Mouse (Mus musculus) layer of hippocampus, adult 11-12 months (tissue): ENCODE measurements around the gene Nt5e.
A peak's percentile ranks its signal among the peaks of the same experiment; 100 is the strongest.
"Not testable (repeated sequence)": the region's sequence is repeated elsewhere in the genome, so short reads cannot be mapped to it uniquely, and the experiment has no call there.

Source experiments
- DNase-seq: peaks from one replicate; pipeline ENCODE4 v3.0.0; 2022; ENCODE audit warnings: low spot score

The Nt5e gene

GRCm38 (mm10) chr9:88326930-88327901, at the start of gene Nt5e:
TSS of gene Nt5e (plus strand) at chr9:88327197.
- DNase-seq = peak; percentile 69

DNA sequence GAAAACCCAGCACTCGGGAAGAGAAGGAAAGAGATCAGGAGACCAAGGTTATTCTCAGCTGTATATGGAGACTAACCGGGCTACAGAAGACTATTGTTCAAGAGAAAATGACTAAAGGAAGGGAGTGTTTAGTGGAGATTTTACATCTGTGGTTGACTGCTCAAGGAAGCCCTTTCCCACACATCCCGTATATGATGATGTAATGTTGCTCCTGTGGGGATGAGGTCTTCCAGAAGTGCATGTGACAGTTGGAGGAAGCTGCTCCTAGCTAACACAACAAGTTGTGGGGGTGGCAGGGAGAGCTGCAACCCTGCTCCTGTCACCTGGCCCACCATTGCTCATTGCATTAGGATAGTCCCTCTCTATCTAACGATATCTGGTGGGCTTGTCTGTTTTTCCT, 49.4 kb upstream of the Nt5e start:
- DNase-seq = no peak

DNA sequence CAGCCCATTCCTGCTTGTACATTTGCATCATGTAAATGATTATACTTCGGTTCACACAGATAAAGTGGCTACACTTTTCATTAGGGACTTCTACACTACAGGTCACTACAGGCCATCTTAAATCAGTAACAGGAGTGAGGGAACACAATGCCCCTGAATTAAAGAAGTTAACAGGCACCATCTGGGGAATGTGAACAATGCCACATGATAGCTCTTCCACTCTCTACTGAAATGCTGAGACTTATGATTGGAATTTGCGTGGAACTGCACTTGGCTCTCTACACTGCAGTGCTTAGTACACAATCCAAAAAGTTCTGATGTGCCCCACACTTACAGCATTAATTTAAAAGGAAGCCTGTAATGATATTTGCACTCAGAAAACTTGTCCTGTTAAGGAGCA, 47.3 kb upstream of the Nt5e start:
- DNase-seq = no peak

GRCm38 (mm10) chr9:88289568-88290168, 37.3 kb upstream of the Nt5e start:
- DNase-seq = no peak

GRCm38 (mm10) chr9:88292836-88293370, 34.1 kb upstream of the Nt5e start:
- no peak for DNase-seq

- peak; percentile 42 for DNase-seq
These were observed 31.2 kb upstream of the Nt5e start for GRCm38 (mm10) chr9:88295798-88296197.

DNA sequence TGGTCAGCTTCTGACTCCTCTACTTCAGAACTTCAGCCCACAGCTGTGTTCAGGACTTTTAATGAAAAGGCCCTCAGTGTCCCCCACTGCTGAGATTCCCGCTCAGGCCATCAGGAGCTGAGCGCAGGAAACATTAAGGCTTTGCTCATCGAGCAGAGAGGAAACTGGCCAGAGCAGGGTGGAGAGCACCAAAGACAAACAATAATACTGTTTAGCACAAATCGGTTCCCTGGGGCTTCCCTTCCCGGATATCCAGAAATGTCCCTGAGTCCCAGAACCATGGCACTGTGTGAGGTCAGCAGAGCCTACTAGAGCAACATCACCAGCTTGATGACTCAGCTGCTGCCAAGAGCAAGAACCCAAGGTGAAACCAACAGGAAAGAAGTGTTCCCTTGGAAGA, 30.7 kb upstream of the Nt5e start:
- no peak for DNase-seq

DNA sequence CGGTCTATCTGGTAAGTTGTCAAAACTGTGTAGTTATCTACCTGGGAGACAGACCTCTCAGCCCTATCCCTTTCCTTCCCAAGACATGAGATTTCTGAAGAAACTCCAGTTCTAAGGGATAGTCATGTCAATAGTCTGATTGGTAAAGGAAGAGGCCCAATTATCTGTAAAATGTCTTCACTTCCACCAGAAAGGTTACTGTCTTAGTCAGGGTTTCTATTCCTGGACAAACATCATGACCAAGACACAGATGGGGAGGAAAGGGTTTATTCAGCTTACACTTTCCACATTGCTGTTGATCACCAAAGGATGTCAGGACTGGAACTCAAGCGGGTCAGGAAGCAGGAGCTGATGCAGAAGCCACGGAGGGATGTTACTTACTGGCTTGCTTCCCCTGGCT, 29.8 kb upstream of the Nt5e start:
- not testable (repeated sequence) for DNase-seq

DNA sequence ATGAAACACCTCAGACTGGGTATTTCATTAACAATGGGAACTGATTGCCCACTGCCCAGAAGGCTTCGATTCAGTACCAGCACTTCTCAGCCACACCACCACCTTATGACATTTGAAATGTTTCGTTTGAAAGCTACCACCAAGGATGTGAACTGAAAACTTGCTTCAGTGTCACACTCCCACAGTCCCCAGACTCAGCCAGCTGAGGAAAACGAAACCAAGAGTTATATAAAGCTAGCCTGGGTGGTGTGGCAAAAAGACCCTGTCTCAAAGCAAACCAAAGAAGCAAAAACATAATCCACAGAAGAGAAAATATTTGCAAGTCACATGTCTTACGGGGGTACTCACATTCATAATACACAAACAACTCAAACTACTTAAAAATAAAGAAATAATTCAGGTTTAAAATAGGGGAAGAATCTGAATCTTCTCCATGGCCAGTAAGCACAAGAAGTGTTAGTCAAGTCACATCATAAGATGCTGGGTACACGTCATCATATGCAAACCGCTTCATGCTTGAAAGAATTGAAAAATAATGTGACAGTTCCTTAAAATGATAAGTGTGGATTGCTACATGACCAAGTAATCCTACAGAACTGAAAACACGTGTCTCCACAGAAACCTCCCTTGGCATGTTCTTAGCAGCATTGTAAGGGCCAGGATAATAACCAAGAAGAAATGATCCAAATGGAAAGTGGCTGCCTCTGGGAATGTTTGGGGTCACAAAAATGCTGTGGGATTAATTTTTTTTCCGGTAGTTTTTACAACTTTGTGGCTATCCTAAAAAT, 28.9 kb upstream of the Nt5e start:
- no peak for DNase-seq

GRCm38 (mm10) chr9:88307019-88307618, 19.9 kb upstream of the Nt5e start:
- no peak for DNase-seq

GRCm38 (mm10) chr9:88309127-88309526, 17.9 kb upstream of the Nt5e start:
- no peak for DNase-seq

DNA sequence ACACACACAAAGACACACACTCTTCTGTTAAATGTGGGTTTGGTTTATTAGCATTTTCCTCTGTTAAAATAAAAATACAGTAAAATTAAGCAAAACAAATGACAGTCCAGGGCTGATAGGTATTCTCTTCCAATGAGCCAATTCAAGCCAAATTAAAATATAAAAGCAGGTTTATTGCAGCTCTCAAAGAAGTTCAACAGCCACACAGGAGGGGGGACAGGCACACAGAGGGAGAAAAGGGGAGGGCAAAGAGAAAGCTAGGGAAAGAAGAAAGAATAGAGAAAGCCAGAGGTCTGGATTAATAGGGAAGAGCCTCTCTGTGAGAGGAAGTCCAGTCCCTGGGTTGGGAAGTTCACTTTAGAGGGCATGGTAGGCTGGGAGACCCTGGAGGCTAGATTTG, 7.8 kb upstream of the Nt5e start:
- DNase-seq = no peak

DNA sequence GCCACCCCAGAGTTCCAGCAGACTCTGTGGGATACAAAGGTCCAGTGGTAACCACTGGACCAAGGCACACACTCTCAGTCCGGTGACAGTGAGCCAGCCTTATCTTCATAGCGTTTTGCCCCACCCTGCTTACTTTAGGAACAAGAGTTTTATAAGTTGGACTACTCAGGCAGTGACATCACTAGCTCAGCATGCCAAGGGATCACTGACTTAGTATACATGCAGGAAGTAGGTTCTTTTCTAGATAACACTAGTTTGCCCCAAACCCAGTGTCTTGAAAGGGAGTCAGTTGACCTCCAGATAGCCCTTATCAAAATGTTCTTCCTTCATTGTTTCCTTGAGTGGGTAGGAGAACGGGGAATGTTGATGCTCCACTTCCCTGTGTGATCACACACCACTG, 2.4 kb upstream of the Nt5e start:
- DNase-seq = no peak

DNA sequence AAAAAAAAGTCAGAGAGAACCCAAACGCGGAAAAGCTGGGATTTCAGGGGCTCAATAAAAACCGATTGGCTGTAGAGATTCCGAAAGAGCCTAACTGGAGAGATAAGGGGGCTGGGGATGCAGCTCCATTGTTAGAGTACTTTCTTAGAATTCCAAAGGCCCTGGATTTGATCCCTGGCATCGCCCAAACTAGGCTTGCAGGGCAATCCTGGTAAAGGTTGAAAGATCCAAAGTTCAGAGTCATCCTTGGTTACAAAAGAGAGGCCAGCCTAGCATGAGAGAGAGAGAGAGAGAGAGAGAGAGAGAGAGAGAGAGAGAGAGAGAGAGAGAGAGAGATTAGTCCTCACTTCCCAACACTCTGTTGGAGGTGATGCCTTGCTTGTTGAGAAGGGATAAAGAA, 1.7 kb downstream of the Nt5e start:
- no peak for DNase-seq

DNA sequence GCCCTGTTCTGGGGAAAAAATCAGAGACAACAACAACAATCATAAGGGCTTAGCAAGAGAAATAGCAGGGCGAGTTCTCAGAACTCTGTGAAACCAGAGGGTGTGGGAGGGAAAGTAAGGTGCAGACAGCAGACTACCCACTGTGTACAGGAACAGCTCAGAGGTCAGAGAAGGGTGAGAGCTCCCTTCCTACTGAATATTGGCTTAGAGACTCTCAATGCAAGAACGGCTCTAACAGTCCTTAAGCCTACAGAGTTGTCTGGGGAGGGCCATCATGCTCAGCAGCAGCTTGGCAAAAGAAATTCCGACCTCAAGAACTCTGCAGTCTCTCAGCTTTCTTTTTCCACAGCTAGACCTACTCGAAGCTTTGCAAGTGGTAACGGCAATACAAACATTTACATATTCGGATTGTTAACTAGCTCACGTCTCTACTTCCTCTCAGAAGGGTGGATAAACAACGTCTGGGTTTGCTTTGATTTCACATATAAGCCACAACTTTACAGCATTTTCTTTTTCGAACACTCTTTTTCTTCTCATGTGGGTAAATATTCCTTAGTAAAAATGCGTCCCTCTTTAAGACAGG, 2.3 kb downstream of the Nt5e start:
- DNase-seq = no peak

DNA sequence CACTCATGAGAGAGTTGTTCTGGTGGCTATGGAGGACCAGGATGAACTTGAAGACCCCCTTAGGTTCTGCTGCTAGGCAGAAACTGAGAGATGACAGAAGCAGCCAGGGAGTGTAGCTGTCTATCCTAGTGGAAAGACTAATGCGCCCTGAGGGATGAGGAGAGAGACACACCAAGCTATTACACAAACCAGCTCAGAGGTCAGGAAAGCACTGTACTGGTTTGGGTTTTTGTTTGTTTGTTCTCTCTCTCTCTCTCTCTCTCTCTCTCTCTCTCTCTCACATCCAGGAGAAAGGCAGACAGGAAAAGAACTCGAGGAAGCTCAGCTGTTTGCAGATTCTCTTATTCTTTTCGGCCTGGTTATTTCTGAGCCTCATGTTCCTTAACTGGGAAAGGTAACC, 3.3 kb downstream of the Nt5e start:
- DNase-seq = no peak

- no peak for DNase-seq
These were observed 5.5 kb downstream of the Nt5e start for GRCm38 (mm10) chr9:88332447-88332846.

DNA sequence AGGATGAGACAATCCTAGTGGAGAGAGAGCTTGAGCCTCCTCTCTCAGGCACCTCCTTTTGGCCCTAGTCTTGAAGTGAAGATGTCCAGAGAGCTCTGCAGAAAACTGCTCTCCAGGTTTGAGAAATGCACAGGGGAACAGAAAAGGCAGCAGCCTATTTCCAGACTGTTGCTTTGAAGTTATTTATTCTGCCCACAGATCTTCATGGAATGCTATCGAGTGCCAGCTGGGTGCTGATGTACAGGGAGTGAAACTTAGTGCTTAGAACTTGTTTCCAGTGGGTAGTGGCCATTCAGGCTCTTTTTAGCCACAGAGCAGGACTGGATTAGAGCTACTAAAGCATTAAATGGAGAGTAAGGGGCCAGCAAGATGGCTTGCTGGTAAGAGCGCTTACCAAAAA, 8.8 kb downstream of the Nt5e start:
- no peak for DNase-seq

DNA sequence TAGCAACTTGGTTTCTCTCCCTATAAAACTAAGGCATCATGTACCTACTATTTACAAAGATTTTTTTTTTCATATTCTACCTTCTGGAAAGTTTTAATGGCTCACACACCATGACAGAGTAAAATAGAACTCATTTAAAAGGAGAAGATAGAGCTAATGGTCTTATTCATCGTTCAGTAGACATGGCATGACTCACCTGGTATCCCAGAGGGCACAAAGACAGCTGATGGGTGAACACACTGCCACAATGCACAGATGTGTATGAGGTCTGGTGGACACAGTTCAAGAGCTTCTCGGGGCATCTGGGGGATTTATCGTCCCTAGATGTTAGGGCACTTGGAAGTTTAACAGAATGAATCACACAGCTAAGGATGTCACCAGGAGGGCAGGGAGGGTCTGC, 13.8 kb downstream of the Nt5e start:
- DNase-seq = no peak

DNA sequence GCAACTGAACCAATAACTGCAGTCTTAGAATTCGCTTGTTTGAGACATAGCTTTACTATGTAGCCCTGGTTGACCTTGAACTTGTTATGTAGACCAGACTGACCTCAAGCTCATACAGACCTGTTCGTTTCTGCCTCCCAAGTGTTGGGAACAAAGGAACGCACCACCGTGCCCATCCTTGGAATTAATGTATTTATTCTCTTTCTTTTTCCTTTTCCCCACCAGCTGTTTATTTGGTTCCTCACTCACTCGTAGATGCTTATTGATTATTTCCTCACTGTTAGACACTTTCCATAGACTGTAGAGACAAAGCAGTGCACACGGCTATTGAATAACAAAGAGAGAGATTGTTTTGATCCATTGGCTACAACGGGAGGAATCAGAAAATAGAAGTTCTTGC, 15.2 kb downstream of the Nt5e start:
- DNase-seq = no peak

GRCm38 (mm10) chr9:88342701-88343100, 15.7 kb downstream of the Nt5e start:
- no peak for DNase-seq

DNA sequence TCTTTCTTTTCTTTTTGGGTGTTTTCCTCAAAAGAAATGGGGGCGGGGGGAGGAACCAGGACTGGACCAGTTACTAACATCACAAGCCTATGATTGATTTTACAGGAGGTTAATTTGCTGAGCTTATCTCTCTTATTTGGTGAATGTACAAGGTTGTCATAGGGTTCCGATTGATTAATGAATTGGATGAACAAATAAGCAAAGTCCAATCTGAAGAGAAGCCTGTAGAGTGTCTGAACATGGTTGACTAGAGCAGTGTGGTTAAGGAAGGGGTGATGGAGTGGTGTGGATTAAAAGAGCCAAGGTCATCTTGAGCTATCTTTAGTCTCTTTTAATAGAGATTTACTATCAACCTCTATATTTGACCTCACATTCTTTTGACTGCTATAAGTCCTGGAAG, 17.4 kb downstream of the Nt5e start:
- DNase-seq = no peak
